Mouse (Mus musculus): Measurements from ENCODE around the gene A430078G23Rik. TPM values are rescaled to one million over a fixed set of nuclear protein-coding genes. Genes with fewer than 3 reads are reported as not detected.

Gene A430078G23Rik
- total and polyA plus RNA-seq, 3 experiments, result 0.15 to 0.44 TPM; not detected in 1

DNA sequence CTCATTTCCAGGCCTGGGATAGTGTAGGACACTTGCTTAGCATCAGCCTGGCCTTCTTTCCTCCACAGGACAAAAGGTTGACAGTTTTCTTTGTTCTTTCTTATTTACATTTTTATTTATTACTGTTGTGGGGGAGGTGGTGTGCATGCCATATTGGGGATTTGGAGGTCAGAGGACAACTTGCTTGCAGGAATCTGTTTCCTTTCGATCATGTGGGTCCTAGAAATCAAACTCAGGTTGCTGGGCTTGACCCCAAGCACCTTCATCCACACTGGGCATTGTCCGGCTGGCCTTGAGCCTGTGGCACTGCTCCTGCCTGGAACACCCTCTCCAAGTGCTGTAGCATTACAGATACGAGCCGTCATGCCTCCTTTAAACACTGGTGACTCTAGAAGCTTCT lies 63.6 kb downstream of the A430078G23Rik start:
- Histone ChIP-seq H3K4me3 (ENCODE audit: low read depth, low read length) (peak overlapping the region; percentile 26; the same call in 1 of the 2 replicates), H3K36me3 (replicated peaks) (peaks cover 72% of the 10 kb centered on the region), H3K9me3 (replicated peaks) (no peaks in the 10 kb centered on the region), H3K27me3 (ENCODE audit: insufficient read depth, low read length) (no peaks in the 10 kb centered on the region), H3K4me1 (ENCODE audit: insufficient read depth, low read depth, low read length) (peaks cover 93% of the 10 kb centered on the region)
- TF ChIP-seq CTCF (IDR thresholded peaks at IDR 0.05; ENCODE audit: low read depth, low read length), result no peak
- TF ChIP-seq TAL1 (conservative IDR thresholded peaks at IDR 0.05; ENCODE audit: low read depth, low read length), result no peak
- no peak for TF ChIP-seq GATA1 (IDR thresholded peaks at IDR 0.05; ENCODE audit: borderline replicate concordance, low read length)
- TF ChIP-seq GATA2 (IDR thresholded peaks at IDR 0.05; ENCODE audit: borderline replicate concordance, low read depth, low read length), result no peak
- TF ChIP-seq POLR2AphosphoS5 (IDR thresholded peaks at IDR 0.05; ENCODE audit: insufficient replicate concordance, low read depth, low read length), result no peak
- DNase-seq (ENCODE audit: low spot score) (no peak), ATAC-seq (ENCODE audit: extremely low read depth, insufficient number of reproducible peaks, low FRiP score, poor library complexity, severe bottlenecking) (no peak)

DNA sequence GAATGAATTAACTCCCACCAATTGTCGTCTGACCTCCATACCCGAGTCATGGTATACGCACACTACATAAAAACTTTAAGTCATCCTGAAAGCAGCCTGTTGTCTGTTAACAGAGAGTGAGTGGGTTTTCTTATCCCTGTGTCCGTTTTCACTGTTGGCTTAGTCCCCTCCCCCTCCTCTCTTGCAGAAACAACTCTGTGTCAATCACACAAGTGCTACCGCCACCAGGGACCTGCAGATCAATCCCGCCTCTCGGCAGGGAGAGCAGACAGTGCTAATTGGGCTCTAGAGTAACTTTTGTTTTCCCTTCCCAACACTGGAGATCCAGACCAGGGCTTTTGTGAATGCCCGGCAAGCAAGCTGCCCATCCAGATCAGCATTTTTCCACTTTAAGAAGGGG lies 64.2 kb downstream of the A430078G23Rik start:
- TF ChIP-seq POLR2AphosphoS5 (IDR thresholded peaks at IDR 0.05; ENCODE audit: insufficient replicate concordance, low read depth, low read length) (no peak), GATA2 (IDR thresholded peaks at IDR 0.05; ENCODE audit: borderline replicate concordance, low read depth, low read length) (no peak), TAL1 (conservative IDR thresholded peaks at IDR 0.05; ENCODE audit: low read depth, low read length) (no peak), CTCF (IDR thresholded peaks at IDR 0.05; ENCODE audit: low read depth, low read length) (no peak), GATA1 (IDR thresholded peaks at IDR 0.05; ENCODE audit: borderline replicate concordance, low read length) (no peak)
- peaks cover 89% of the 10 kb centered on the region for H3K4me1 ChIP-seq (ENCODE audit: insufficient read depth, low read depth, low read length)
- peaks cover 74% of the 10 kb centered on the region for H3K36me3 ChIP-seq (replicated peaks)
- no peaks in the 10 kb centered on the region for H3K9me3 ChIP-seq (replicated peaks)
- ATAC-seq (ENCODE audit: extremely low read depth, insufficient number of reproducible peaks, low FRiP score, poor library complexity, severe bottlenecking) (no peak), DNase-seq (ENCODE audit: low spot score) (peak; percentile 33)
- no peak overlapping the region; the same call in 1 of the 2 replicates for H3K4me3 ChIP-seq (ENCODE audit: low read depth, low read length)
- no peaks in the 10 kb centered on the region for H3K27me3 ChIP-seq (ENCODE audit: insufficient read depth, low read length)

DNA sequence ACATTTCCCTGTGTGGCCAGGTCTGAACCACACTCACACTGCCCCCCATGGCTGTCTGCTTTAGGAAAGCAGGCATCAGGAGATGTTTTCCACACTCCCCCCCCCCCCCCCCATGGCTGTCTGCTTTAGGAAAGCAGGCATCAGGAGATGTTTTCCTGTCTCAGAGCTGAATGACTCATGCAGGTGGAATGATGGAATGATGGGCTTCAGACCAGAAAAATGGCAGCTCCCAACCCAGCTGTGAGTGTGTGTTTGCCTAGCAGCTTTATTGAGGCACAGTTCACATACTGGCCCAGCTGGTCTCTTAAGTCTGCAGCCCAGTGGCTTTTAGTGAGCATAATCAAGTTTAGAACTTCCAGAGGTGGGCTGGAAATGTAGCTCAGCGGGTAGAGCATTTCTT lies 64.9 kb downstream of the A430078G23Rik start:
- DNase-seq (ENCODE audit: low spot score), result no peak

DNA sequence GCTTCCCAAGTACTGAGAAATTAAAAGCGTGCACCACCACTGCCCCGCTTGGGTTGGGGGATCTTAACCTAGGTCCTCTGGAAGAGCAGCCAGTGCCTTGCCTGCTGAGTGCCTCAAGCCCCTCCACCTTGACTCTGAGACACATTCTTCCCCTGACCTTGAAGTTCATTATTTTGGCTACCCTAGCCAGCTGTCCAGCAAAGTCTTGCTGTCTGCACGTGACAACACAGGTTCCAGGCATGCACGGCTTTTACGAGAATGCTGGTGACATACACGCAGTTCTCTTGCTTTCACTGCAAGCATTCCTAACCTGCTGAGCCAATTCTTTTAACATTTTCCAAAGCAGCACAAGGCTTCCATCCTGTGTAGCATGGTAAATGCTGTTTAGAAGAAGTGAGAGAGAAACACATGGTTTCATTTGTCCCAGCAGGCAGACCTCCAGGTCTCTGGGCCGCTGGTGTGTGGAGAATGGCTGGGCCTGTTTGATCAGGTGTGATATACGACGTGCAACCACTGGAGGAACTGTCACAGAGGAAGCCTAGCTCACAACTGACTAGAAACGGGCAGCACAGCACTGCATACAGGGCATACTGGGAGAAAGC lies 67.0 kb downstream of the A430078G23Rik start:
- Histone ChIP-seq H3K9me3 (replicated peaks) (no peaks in the 10 kb centered on the region), H3K27me3 (ENCODE audit: insufficient read depth, low read length) (no peaks in the 10 kb centered on the region), H3K4me1 (ENCODE audit: insufficient read depth, low read depth, low read length) (peaks cover 66% of the 10 kb centered on the region), H3K36me3 (replicated peaks) (peaks cover 81% of the 10 kb centered on the region), H3K4me3 (ENCODE audit: low read depth, low read length) (no peak overlapping the region)
- ATAC-seq (ENCODE audit: extremely low read depth, insufficient number of reproducible peaks, low FRiP score, poor library complexity, severe bottlenecking) (no peak), DNase-seq (ENCODE audit: low spot score) (no peak)
- TF ChIP-seq POLR2AphosphoS5 (IDR thresholded peaks at IDR 0.05; ENCODE audit: insufficient replicate concordance, low read depth, low read length) (no peak), CTCF (IDR thresholded peaks at IDR 0.05; ENCODE audit: low read depth, low read length) (no peak)

More for the DNA sequence above, 64.9 kb downstream of the A430078G23Rik start:
- peaks cover 77% of the 10 kb centered on the region for H3K36me3 ChIP-seq (replicated peaks)
- ATAC-seq (ENCODE audit: extremely low read depth, insufficient number of reproducible peaks, low FRiP score, poor library complexity, severe bottlenecking), result no peak
- H3K4me1 ChIP-seq (ENCODE audit: insufficient read depth, low read depth, low read length), result peaks cover 83% of the 10 kb centered on the region
- H3K27me3 ChIP-seq (ENCODE audit: insufficient read depth, low read length), result no peaks in the 10 kb centered on the region
- H3K4me3 ChIP-seq (ENCODE audit: low read depth, low read length), result no peak overlapping the region
- H3K9me3 ChIP-seq (replicated peaks), result no peaks in the 10 kb centered on the region
- TF ChIP-seq GATA1 (IDR thresholded peaks at IDR 0.05; ENCODE audit: borderline replicate concordance, low read length) (no peak), GATA2 (IDR thresholded peaks at IDR 0.05; ENCODE audit: borderline replicate concordance, low read depth, low read length) (no peak), POLR2AphosphoS5 (IDR thresholded peaks at IDR 0.05; ENCODE audit: insufficient replicate concordance, low read depth, low read length) (no peak), CTCF (IDR thresholded peaks at IDR 0.05; ENCODE audit: low read depth, low read length) (no peak), TAL1 (conservative IDR thresholded peaks at IDR 0.05; ENCODE audit: low read depth, low read length) (no peak)

DNA sequence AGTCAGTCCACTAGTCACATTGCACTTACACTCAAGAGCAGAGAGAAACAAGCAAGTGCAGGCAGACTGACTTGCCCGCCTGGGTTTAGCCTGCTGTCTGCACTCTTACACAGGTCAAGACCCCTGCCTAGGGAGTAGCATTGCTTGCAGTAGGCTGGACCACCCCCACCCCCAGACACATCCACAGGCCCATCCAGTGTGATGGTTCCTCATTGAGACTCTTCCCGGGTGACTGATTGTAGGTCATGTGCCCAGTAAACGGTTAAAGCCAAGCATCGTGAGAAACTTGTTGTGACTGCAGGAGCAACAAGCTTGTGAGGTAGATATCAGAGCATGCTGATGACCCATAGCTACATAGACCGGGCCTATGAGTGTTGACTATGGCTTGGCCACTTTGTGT lies 68.3 kb downstream of the A430078G23Rik start:
- TF ChIP-seq CTCF (IDR thresholded peaks at IDR 0.05; ENCODE audit: low read depth, low read length), result no peak
- no peak for TF ChIP-seq TAL1 (conservative IDR thresholded peaks at IDR 0.05; ENCODE audit: low read depth, low read length)
- no peak for TF ChIP-seq POLR2AphosphoS5 (IDR thresholded peaks at IDR 0.05; ENCODE audit: insufficient replicate concordance, low read depth, low read length)
- TF ChIP-seq GATA1 (IDR thresholded peaks at IDR 0.05; ENCODE audit: borderline replicate concordance, low read length), result no peak
- TF ChIP-seq GATA2 (IDR thresholded peaks at IDR 0.05; ENCODE audit: borderline replicate concordance, low read depth, low read length), result no peak
- ATAC-seq (ENCODE audit: extremely low read depth, insufficient number of reproducible peaks, low FRiP score, poor library complexity, severe bottlenecking), result no peak
- Histone ChIP-seq H3K4me3 (ENCODE audit: low read depth, low read length) (no peak overlapping the region), H3K36me3 (replicated peaks) (peaks cover 82% of the 10 kb centered on the region), H3K4me1 (ENCODE audit: insufficient read depth, low read depth, low read length) (peaks cover 64% of the 10 kb centered on the region), H3K9me3 (replicated peaks) (no peaks in the 10 kb centered on the region), H3K27me3 (ENCODE audit: insufficient read depth, low read length) (no peaks in the 10 kb centered on the region)
- DNase-seq (ENCODE audit: low spot score), result no peak

DNA sequence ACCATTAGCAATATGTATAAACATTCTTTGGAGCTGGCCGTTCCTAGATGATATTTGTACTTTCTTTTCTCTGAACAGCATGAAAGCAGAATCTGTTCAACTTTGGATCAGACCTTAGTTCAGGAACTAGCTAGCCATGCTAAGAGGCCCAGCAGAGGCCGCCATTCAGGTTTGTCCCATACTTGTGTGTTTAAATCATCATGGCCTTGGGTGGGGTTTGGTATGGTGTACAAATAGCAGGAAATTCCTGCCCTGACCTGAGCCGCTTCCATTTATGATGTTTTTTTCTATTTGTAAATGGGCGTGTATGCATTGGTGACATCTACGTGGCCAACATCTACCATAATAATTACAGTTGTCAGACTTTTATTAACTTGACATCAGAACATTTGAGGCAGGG lies 72.0 kb downstream of the A430078G23Rik start:
- TF ChIP-seq GATA1 (IDR thresholded peaks at IDR 0.05; ENCODE audit: borderline replicate concordance, low read length), result no peak
- no peak for TF ChIP-seq GATA2 (IDR thresholded peaks at IDR 0.05; ENCODE audit: borderline replicate concordance, low read depth, low read length)
- no peak for TF ChIP-seq POLR2AphosphoS5 (IDR thresholded peaks at IDR 0.05; ENCODE audit: insufficient replicate concordance, low read depth, low read length)
- TF ChIP-seq CTCF (IDR thresholded peaks at IDR 0.05; ENCODE audit: low read depth, low read length), result no peak
- no peak for TF ChIP-seq TAL1 (conservative IDR thresholded peaks at IDR 0.05; ENCODE audit: low read depth, low read length)
- H3K9me3 ChIP-seq (replicated peaks), result no peaks in the 10 kb centered on the region
- DNase-seq (ENCODE audit: low spot score) (no peak), ATAC-seq (ENCODE audit: extremely low read depth, insufficient number of reproducible peaks, low FRiP score, poor library complexity, severe bottlenecking) (no peak)
- H3K4me1 ChIP-seq (ENCODE audit: insufficient read depth, low read depth, low read length), result peaks cover 40% of the 10 kb centered on the region
- no peaks in the 10 kb centered on the region for H3K27me3 ChIP-seq (ENCODE audit: insufficient read depth, low read length)
- peaks cover 87% of the 10 kb centered on the region for H3K36me3 ChIP-seq (replicated peaks)
- no peak overlapping the region for H3K4me3 ChIP-seq (ENCODE audit: low read depth, low read length)

All from G1E (cell line).